Mouse (Mus musculus) heart, embryonic 14.5 days (tissue): ENCODE measurements around the gene Lrrc74b. TPM values are rescaled to one million over a fixed set of nuclear protein-coding genes. Genes with fewer than 3 reads are reported as not detected.
"Not testable (repeated sequence)": the region's sequence is repeated elsewhere in the genome, so short reads cannot be mapped to it uniquely, and the experiment has no call there.

ENCODE experiments used
- ATAC-seq: fragments of 200-750 bp; cut with Nextera tagmentation; 2 replicates; pipeline ENCODE4 v1.8.0; 2017; ENCODE audit warnings: low read depth, moderate TSS enrichment; ENCODE audit not compliant: insufficient number of reproducible peaks, insufficient read depth, low FRiP score
- H3K27ac ChIP-seq, 2 experiments: fragments of 200-500 bp in 1 of 2; fragments of 300-500 bp in 1 of 2; sonication (generic) in 1 of 2; replicated peaks in 1 of 2; 2 replicates each; pipeline ENCODE4 v1.5.1; 2012 to 2014; ENCODE audit warnings: low read depth in 2 of 2, low read length in 2 of 2, control low read depth in 1 of 2, mild to moderate bottlenecking in 1 of 2, mixed read lengths in 1 of 2; ENCODE audit not compliant: control insufficient read depth in 1 of 2, insufficient read depth in 1 of 2
- H3K27me3 ChIP-seq: fragments of 300-500 bp; sonication (generic); 2 replicates; pipeline ENCODE4 v1.6.1; 2014; ENCODE audit warnings: mild to moderate bottlenecking, low read length, control low read depth; ENCODE audit not compliant: control insufficient read depth, insufficient read depth
- H3K36me3 ChIP-seq: fragments of 300-500 bp; sonication (generic); 2 replicates; pipeline ENCODE4 v1.6.1; 2014; ENCODE audit warnings: mild to moderate bottlenecking, control low read depth, low read length, mixed read lengths; ENCODE audit not compliant: control insufficient read depth, insufficient read depth
- H3K4me1 ChIP-seq, 2 experiments: fragments of 200-500 bp in 1 of 2; fragments of 300-500 bp in 1 of 2; sonication (generic) in 1 of 2; 2 replicates each; pipeline ENCODE4 v1.6.1; 2012 to 2014; ENCODE audit warnings: low read length in 2 of 2, control low read depth in 1 of 2, mixed read lengths in 1 of 2; ENCODE audit not compliant: control insufficient read depth in 2 of 2, insufficient read depth in 2 of 2
- H3K4me2 ChIP-seq: fragments of 300-500 bp; sonication (generic); 2 replicates; pipeline ENCODE4 v1.6.1; 2014; ENCODE audit warnings: mild to moderate bottlenecking, low read length
- H3K4me3 ChIP-seq, 2 experiments: fragments of 200-500 bp in 1 of 2; fragments of 300-500 bp in 1 of 2; sonication (generic) in 1 of 2; 2 replicates each; pipeline ENCODE4 v1.5.1; 2012 to 2014; ENCODE audit warnings: low read length in 2 of 2, mild to moderate bottlenecking in 2 of 2, control low read depth in 1 of 2, low read depth in 1 of 2, moderate library complexity in 1 of 2; ENCODE audit not compliant: control insufficient read depth in 1 of 2, insufficient read depth in 1 of 2
- H3K9ac ChIP-seq: fragments of 300-500 bp; sonication (generic); 2 replicates; pipeline ENCODE4 v1.6.1; 2014; ENCODE audit warnings: mild to moderate bottlenecking, low read length
- H3K9me3 ChIP-seq: fragments of 300-500 bp; sonication (generic); 2 replicates; pipeline ENCODE4 v1.6.1; 2016; ENCODE audit warnings: low read length, control low read depth; ENCODE audit not compliant: control insufficient read depth
- WGBS: fragments of 180-500 bp; shearing (Covaris S2); extraction: QIAGEN DNeasy Blood & Tissue Kit; methylation state at CpG from one replicate; pipeline ENCODE4 v1.1.7; 2014; 5-methylcytosine and 5-hydroxymethylcytosine counted together
- polyA plus RNA-seq: library from polyadenylated mRNA; unstranded; fragments of >200 nt; fragmentation: Nextera tagmentation; extraction: Ambion mirVana; gene quantifications from 2 replicates; pipeline ENCODE4 v1.2.1, GENCODE M21; 2014

Gene Lrrc74b
- polyA plus RNA-seq, 1 experiment from 2014 or later, result 0.22 TPM

DNA sequence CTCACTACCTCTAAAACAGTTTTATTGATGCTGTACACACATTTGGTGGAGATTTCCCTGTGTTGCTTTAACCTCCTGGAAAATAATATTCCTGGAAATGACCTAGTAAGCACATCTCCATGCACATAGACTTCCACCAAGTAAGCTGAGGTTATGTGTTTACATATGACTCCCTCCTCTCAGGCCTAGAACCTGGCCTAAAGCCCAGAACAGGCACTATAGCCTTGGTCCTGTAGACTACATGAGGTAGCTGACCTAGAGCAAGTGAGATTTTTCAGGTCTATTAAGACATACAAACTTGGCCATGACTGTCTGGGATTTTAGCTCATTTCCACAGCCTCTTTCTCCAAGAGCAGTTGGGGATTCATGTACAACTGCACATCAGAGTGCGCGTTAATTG lies 50.9 kb downstream of the Lrrc74b start:
- H3K4me1 ChIP-seq, result peaks cover 4 to 11% of the 10 kb centered on the region in 2 experiments
- H3K36me3 ChIP-seq, result peaks cover 34% of the 10 kb centered on the region
- H3K9ac ChIP-seq, result no peak overlapping the region
- no peak for ATAC-seq
- H3K4me3 ChIP-seq, result no peak overlapping the region
- 97% methylated on average over 2 of the region's 2 CpGs for WGBS
- H3K4me2 ChIP-seq, result peak overlapping the region; percentile 76
- H3K9me3 ChIP-seq, result no peaks in the 10 kb centered on the region
- H3K27ac ChIP-seq, result no peak overlapping the region
- H3K27me3 ChIP-seq, result no peaks in the 10 kb centered on the region

DNA sequence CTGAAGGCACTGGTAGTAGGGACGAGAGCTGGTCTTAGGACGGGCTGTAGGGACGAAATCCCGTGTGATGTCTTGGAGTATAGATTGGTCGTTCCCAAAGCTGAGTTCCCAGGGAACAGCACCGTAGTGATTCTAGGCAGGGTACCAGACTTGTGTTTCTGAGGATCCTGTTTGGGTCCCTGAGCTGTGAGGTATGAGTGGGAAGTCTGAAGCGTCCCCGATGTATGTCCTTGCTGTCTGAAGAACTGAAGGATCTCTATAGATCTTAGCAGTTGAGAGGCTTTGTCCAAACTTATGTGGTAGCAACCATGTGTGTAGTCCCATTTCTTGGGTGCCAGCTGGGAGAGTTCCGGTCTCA lies 51.8 kb downstream of the Lrrc74b start:
- Histone ChIP-seq H3K9ac (peak overlapping the region; percentile 85), H3K36me3 (peaks cover 28% of the 10 kb centered on the region), H3K4me2 (peak overlapping the region; percentile 76), H3K27ac (peak overlapping the region in 1 of 2 experiments; percentile 96; a peak in 2 of 4 replicates), H3K4me3 (peak overlapping the region; percentile 65 to 75), H3K27me3 (no peaks in the 10 kb centered on the region), H3K4me1 (peaks cover 4 to 11% of the 10 kb centered on the region in 2 experiments), H3K9me3 (no peaks in the 10 kb centered on the region)
- 9% methylated on average over 9 of the region's 9 CpGs for WGBS
- peak; percentile 3 for ATAC-seq

DNA sequence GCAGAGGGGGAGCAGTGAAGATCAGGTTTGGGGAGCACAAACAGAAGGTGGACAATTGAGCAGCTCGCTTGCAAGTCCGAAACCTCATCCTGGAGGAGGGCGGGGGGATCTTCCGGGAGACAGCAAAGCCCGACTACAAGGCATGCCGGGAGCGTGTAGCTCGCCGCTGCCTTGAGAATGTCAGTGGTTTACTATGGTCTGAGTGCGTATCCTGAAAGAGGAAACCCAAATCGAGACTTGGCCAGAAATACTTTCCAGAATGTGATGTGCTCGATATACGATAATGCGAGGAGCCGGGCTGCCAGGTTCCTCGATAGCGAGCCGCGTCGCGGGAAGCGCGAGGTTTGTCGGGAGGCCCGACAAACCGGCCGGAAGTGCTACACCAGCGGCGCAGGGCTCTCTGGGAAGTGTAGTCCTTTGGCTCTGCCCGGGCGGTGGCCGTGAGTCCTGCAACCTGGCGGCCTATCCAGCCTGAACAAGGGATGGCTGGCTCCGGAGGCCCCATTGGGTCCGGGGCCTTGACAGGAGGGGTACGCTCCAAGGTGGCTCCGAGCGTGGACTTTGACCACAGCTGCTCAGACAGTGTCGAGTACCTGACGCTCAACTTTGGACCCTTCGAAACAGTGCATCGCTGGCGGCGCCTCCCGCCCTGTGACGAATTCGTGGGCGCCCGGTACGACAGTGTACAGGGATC lies 52.4 kb downstream of the Lrrc74b start, which contains the start of gene Lztr1:
Gene Lztr1 (plus strand): TSS at position 143 of the 694 bp plus-strand sequence.
- peaks cover 4 to 11% of the 10 kb centered on the region in 2 experiments for H3K4me1 ChIP-seq
- under 1% methylated on average over 50 of the region's 50 CpGs for WGBS
- ATAC-seq, result peak; percentile 90

DNA sequence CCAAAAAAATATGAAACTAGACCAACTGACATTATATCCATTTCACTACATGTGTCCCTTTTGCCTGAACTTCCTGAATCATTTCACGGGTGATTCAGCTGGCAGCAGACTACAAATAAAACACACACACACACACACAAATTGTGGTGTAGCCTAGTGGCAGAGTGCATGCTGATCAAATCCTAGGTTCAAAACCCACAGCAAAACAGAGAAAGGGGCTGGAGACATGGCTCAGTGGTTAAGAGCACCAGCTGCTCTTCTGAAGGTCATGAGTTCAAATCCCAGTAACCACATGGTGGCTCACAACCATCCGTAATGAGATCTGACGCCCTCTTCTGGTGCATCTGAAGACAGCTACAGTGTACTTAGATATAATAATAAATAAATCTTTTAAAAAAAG lies 53.0 kb downstream of the Lrrc74b start:
- Histone ChIP-seq H3K4me1 (peaks cover 4 to 11% of the 10 kb centered on the region in 2 experiments), H3K36me3 (peaks cover 18% of the 10 kb centered on the region), H3K4me3 (peak overlapping the region; percentile 65 to 75), H3K9ac (peak overlapping the region; percentile 85), H3K4me2 (peak overlapping the region; percentile 76), H3K27ac (peak overlapping the region; percentile 96 to 99; a peak in 2 of 4 replicates)
- not testable (repeated sequence) for H3K27me3 ChIP-seq, H3K9me3 ChIP-seq, ATAC-seq
- WGBS, result 26% methylated on average over 3 of the region's 3 CpGs

More for the DNA sequence above, 52.4 kb downstream of the Lrrc74b start, which contains the start of gene Lztr1:
- Histone ChIP-seq H3K4me2 (peak within 1 kb of the TSS; percentile 76), H3K4me3 (peak within 1 kb of the TSS; percentile 65 to 75), H3K36me3 (peaks cover 25% of the 10 kb centered on the region), H3K27ac (peak within 1 kb of the TSS; percentile 96 to 99), H3K9me3 (no peaks in the 10 kb centered on the region), H3K9ac (peak within 1 kb of the TSS; percentile 85), H3K27me3 (no peaks in the 10 kb centered on the region)

DNA sequence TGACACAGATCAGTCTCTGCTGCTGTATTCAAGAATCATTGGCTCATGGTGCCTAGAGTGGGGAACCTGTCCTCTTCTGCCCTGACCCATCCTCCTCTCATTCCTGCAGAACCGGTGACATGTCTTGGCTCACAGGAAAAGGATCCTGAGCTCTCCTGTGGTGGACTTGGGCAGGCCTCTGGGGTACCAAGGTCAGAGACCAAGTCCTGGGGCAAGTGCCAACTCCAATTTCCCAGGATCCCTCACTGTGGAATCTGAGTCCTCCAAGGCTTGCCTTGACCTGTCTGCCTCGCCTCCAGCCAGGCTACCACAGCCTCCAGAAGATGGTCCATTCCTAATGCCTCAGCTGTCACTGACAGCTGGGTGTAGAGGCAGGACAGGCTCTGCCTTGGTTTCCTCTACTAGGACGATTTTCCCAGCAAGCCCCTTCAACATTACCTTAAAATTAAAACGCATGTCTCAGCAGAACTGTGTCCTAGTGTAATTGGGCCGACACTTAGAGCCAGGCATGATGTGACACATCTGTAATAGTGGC lies 54.0 kb downstream of the Lrrc74b start:
- 82% methylated on average over 5 of the region's 5 CpGs for WGBS
- Histone ChIP-seq H3K4me3 (no peak overlapping the region), H3K4me2 (no peak overlapping the region), H3K4me1 (peaks cover 8 to 11% of the 10 kb centered on the region in 2 experiments), H3K27me3 (no peaks in the 10 kb centered on the region), H3K27ac (no peak overlapping the region), H3K36me3 (peaks cover 9% of the 10 kb centered on the region), H3K9me3 (no peaks in the 10 kb centered on the region), H3K9ac (no peak overlapping the region)
- no peak for ATAC-seq

DNA sequence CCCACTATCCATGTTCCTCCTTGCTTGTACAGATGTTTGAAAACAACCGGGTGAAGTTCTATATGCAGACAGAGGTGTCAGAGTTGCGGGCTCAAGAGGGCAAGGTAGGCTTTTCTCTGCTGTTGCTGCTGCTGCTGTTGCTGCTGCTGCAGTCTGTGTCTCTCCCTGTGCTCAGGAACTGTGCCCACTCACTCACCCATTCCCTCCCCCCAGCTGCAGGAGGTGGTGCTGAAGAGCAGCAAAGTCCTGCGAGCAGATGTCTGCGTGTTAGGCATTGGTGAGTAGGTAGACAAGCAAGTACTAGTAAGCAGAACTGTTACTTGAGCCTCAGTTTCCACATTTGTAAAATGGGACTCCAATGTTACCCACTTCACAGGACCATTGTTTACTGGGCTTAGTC lies 58.4 kb downstream of the Lrrc74b start:
- Histone ChIP-seq H3K9ac (no peak overlapping the region), H3K4me3 (no peak overlapping the region), H3K36me3 (no peaks in the 10 kb centered on the region), H3K27ac (no peak overlapping the region), H3K9me3 (no peaks in the 10 kb centered on the region), H3K4me1 (peaks cover under 1 to 5% of the 10 kb centered on the region in 2 experiments; a peak in 1 of 4 replicates), H3K4me2 (no peak overlapping the region), H3K27me3 (no peaks in the 10 kb centered on the region)
- WGBS, result 40% methylated on average over 4 of the region's 4 CpGs
- ATAC-seq, result no peak

DNA sequence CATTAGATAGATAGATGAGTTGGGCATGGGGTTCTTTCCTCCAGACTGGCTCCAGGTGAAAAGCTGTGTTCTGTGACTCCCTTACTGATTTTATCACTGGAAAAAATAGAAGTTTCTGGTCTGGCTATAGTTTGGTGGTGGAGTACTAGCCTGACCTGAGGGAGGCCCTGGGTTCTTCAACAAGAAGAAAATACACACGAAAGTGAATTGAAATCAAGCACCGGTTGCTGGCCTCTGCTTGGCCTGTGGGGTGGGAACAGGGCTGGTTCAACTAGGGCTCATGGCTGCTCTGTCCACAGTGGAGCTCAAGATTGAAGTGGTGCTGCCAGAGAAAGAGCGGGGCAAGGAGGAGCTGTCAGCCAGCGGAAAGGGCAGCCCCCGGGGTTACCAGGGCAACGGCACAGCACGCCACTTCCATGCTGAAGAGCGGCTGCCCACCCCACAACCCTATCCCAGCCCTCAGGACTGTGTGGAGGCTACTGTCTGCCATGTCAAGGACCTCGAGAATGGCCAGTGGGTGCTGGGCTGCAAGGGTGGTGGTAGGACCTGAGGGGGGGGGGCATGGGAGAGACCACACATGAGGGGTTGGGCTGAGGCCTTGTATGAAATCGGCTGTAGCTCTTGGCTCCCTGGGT lies 61.7 kb downstream of the Lrrc74b start:
- no peaks in the 10 kb centered on the region for H3K27me3 ChIP-seq
- no peak for ATAC-seq
- H3K36me3 ChIP-seq, result no peaks in the 10 kb centered on the region
- no peaks in the 10 kb centered on the region for H3K9me3 ChIP-seq
- H3K27ac ChIP-seq, result no peak overlapping the region
- H3K9ac ChIP-seq, result no peak overlapping the region
- no peak overlapping the region for H3K4me2 ChIP-seq
- peaks cover 13 to 15% of the 10 kb centered on the region in 2 experiments for H3K4me1 ChIP-seq
- no peak overlapping the region for H3K4me3 ChIP-seq
- 35% methylated on average over 10 of the region's 10 CpGs for WGBS
